Mouse (Mus musculus) liver, embryonic 15.5 days (tissue): ENCODE data around the gene Kctd10. TPM values are rescaled to one million over a fixed set of nuclear protein-coding genes. Genes with fewer than 3 reads are reported as not detected.

Experiments used
- ATAC-seq: fragments of 200-750 bp; cut with Nextera tagmentation; 2 replicates; pipeline ENCODE4 v1.8.0; 2017; ENCODE audit warnings: moderate number of reproducible peaks, mild to moderate bottlenecking, moderate library complexity; ENCODE audit not compliant: insufficient read depth
- H3K27ac ChIP-seq: fragments of 300-500 bp; sonication (generic); replicated peaks from 2 replicates; pipeline ENCODE4 v1.5.1; 2015; ENCODE audit warnings: mild to moderate bottlenecking, inconsistent platforms
- H3K27me3 ChIP-seq: fragments of 300-500 bp; sonication (generic); 2 replicates; pipeline ENCODE4 v1.6.1; 2015; ENCODE audit warnings: mild to moderate bottlenecking, inconsistent platforms
- H3K36me3 ChIP-seq: fragments of 300-500 bp; sonication (generic); replicated peaks from 2 replicates; pipeline ENCODE4 v1.6.1; 2015; ENCODE audit warnings: moderate library complexity, mild to moderate bottlenecking, inconsistent platforms
- H3K4me1 ChIP-seq: fragments of 300-500 bp; sonication (generic); replicated peaks from 2 replicates; pipeline ENCODE4 v1.6.1; 2015; ENCODE audit warnings: inconsistent platforms
- H3K4me2 ChIP-seq: fragments of 300-500 bp; sonication (generic); 2 replicates; pipeline ENCODE4 v1.6.1; 2015; ENCODE audit warnings: moderate library complexity, mild to moderate bottlenecking, inconsistent platforms
- H3K4me3 ChIP-seq: fragments of 300-500 bp; sonication (generic); replicated peaks from 2 replicates; pipeline ENCODE4 v1.5.1; 2015; ENCODE audit warnings: mild to moderate bottlenecking, inconsistent platforms
- H3K9ac ChIP-seq: fragments of 300-500 bp; sonication (generic); 2 replicates; pipeline ENCODE4 v1.6.1; 2015; ENCODE audit warnings: moderate library complexity, mild to moderate bottlenecking, inconsistent platforms
- H3K9me3 ChIP-seq: fragments of 300-500 bp; sonication (generic); replicated peaks from 2 replicates; pipeline ENCODE4 v1.6.1; 2016; ENCODE audit warnings: inconsistent platforms
- WGBS: fragments of 180-500 bp; shearing (Covaris S2); methylation state at CpG from one replicate; pipeline ENCODE4 v1.1.7; 2015; ENCODE audit warnings: mixed read lengths; ENCODE audit not compliant: insufficient replicate concordance; 5-methylcytosine and 5-hydroxymethylcytosine counted together
- polyA plus RNA-seq: library from polyadenylated mRNA; unstranded; fragments of >200 nt; fragmentation: Nextera tagmentation; extraction: Ambion mirVana; gene quantifications from 2 replicates; pipeline ENCODE4 v1.2.1, GENCODE M21; 2015

Gene Kctd10
- polyA plus RNA-seq, 1 experiment from 2014 or later = 21.1 TPM

DNA sequence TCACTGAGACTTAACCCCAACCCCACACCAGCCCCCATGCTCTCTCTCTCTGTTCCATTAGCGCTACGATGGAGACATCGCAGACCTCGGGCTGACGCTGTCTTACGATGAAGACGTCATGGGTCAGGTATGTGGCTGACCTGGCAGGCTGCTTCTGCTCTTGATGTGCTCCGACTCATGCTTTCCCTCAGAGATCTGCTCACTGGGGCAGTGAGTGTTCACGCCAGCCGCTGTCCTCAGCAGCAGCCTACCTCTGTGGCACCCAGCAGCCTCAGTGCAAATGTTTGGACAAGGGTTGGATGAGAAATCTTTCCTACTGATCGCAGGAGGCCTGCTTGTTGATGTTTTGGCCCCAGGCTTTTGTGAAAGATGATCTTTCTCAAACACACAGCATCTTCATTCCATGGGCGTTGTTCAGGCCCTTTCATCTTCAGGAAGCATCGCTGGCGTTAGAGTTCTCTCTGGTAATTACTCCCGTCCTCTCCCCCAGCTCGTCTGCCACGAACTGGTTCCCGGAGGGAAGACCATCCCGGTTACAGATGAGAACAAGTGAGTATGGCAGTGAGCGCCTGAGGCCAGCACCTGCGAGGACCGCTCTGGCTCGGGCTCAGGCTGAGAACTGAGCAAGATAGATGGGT is 32.2 kb upstream of the Kctd10 start:
- H3K4me3 ChIP-seq = no peak overlapping the region
- no peak for ATAC-seq
- H3K4me2 ChIP-seq = no peak overlapping the region
- H3K9me3 ChIP-seq = no peaks in the 10 kb centered on the region
- H3K9ac ChIP-seq = no peak overlapping the region
- H3K27ac ChIP-seq = no peak overlapping the region
- H3K4me1 ChIP-seq = no peaks in the 10 kb centered on the region
- peaks cover 99% of the 10 kb centered on the region for H3K36me3 ChIP-seq
- no peaks in the 10 kb centered on the region for H3K27me3 ChIP-seq
- 81% methylated on average over 23 of the region's 23 CpGs for WGBS

DNA sequence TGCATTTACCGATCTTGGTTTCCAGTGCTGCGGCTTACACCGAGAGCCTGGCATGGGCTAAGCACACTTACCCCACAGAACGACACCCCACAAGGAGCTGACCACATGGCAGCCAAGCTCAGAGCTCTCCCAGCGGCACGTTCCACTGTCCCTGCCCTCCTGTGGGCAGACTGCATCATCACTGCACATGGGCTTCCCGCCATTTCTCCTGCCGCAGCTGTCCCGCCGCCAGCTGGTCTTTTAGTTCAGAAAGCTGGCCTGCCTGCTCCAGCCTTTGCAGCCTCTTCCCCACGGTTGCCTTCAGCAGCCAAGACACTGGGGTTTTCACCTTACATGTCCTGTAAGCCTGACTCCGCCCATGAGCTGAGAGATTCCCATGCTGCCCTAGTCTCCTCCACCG is 30.1 kb upstream of the Kctd10 start:
- Histone ChIP-seq H3K4me3 (no peak overlapping the region), H3K27ac (no peak overlapping the region), H3K4me1 (no peaks in the 10 kb centered on the region), H3K4me2 (no peak overlapping the region), H3K9me3 (no peaks in the 10 kb centered on the region), H3K9ac (no peak overlapping the region), H3K27me3 (no peaks in the 10 kb centered on the region), H3K36me3 (peaks cover 99% of the 10 kb centered on the region)
- 83% methylated on average over 13 of the region's 13 CpGs for WGBS
- ATAC-seq = no peak

DNA sequence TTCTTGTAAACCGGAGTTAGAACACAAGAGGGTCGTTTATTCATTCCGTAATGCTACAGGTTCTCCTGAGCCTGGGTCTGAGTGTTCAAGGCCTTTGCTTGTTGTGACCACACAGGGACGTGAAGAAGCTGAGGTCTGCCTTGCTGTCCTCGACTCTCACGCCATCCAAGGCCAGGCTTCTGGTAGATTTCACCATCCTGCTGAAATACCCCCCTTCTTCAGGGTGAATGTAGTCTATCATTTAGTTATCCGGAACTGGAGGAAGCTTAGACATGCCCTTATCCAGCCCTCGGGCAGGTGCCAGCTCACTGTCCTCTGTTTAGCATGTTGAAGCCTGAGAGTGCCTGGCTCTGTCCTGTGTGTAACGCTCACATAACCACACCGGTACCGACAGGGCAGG is 28.5 kb upstream of the Kctd10 start:
- Histone ChIP-seq H3K27ac (no peak overlapping the region), H3K4me2 (no peak overlapping the region), H3K4me3 (no peak overlapping the region), H3K9ac (no peak overlapping the region), H3K27me3 (no peaks in the 10 kb centered on the region), H3K36me3 (peaks cover 100% of the 10 kb centered on the region), H3K4me1 (no peaks in the 10 kb centered on the region), H3K9me3 (no peaks in the 10 kb centered on the region)
- WGBS = 91% methylated on average over 11 of the region's 11 CpGs
- no peak for ATAC-seq

DNA sequence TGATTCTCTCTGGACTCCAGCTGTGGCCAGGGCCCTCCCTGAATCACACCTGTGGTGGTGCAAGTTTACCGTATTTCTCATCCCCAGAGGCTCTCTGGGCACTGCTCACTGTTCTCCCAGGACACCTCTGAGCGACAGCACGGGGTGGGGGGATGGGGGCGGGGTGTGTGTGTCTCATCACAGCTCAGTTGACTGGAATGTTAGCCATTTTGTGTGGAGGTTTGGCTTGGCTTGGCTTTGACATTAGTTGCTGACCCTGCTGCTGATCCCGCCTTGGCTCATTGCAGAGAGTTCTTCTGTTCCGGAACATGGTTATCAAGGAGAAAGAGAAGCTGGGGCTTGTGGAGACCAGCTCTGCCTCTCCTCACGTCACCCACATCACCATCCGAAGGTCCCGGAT is 27.5 kb upstream of the Kctd10 start:
- Histone ChIP-seq H3K9me3 (no peaks in the 10 kb centered on the region), H3K4me3 (no peak overlapping the region), H3K4me2 (no peak overlapping the region), H3K36me3 (peaks cover 100% of the 10 kb centered on the region), H3K27me3 (no peaks in the 10 kb centered on the region), H3K4me1 (no peaks in the 10 kb centered on the region), H3K9ac (no peak overlapping the region), H3K27ac (no peak overlapping the region)
- ATAC-seq = no peak
- WGBS = 83% methylated on average over 9 of the region's 9 CpGs

DNA sequence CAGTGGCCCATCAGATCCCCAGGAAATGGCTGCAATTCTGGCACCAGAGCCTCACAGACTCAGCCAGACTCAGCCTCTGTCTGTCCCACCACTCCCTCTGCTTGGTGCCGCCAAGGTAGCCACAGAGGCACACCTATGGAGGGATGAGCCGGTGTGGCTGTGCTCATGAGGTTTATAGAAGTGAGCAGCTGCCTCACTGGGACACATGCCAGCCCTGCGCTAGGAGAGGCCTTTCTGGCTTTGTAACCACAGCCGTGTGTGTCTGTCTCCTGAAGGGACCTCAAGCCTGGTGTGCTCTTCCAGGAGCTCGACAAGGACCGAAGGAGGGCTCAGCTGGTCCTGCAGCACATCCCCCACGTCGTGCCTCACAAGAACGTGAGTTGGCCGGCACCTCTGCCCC is 27.0 kb upstream of the Kctd10 start:
- peaks cover 100% of the 10 kb centered on the region for H3K36me3 ChIP-seq
- H3K9ac ChIP-seq = no peak overlapping the region
- H3K4me1 ChIP-seq = no peaks in the 10 kb centered on the region
- H3K9me3 ChIP-seq = no peaks in the 10 kb centered on the region
- no peaks in the 10 kb centered on the region for H3K27me3 ChIP-seq
- no peak overlapping the region for H3K4me2 ChIP-seq
- no peak overlapping the region for H3K27ac ChIP-seq
- no peak for ATAC-seq
- no peak overlapping the region for H3K4me3 ChIP-seq
- 86% methylated on average over 10 of the region's 10 CpGs for WGBS

DNA sequence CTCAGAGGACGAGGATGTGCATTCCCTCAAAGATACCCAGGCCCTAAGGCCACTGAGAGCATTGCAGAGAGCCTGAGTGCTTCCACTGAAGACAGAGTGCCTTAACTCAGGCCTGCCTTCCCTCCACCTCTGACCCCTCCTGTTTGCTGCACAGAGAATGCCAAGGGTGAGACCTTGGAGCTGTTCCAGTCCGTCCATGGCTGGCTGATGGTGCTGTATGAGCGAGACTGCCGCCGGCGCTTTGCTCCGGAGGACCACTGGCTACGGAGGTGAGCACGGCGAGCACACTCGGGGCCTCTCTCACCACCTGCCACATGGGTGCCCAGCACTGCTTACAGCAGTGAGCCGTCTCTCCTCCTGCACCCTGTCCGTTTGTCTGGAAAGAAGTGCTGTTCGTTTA is 26.3 kb upstream of the Kctd10 start:
- ATAC-seq = no peak
- no peak overlapping the region for H3K4me3 ChIP-seq
- H3K27ac ChIP-seq = no peak overlapping the region
- 85% methylated on average over 14 of the region's 14 CpGs for WGBS
- H3K27me3 ChIP-seq = no peaks in the 10 kb centered on the region
- no peaks in the 10 kb centered on the region for H3K4me1 ChIP-seq
- H3K9me3 ChIP-seq = no peaks in the 10 kb centered on the region
- H3K9ac ChIP-seq = no peak overlapping the region
- H3K36me3 ChIP-seq = peaks cover 100% of the 10 kb centered on the region
- H3K4me2 ChIP-seq = no peak overlapping the region

DNA sequence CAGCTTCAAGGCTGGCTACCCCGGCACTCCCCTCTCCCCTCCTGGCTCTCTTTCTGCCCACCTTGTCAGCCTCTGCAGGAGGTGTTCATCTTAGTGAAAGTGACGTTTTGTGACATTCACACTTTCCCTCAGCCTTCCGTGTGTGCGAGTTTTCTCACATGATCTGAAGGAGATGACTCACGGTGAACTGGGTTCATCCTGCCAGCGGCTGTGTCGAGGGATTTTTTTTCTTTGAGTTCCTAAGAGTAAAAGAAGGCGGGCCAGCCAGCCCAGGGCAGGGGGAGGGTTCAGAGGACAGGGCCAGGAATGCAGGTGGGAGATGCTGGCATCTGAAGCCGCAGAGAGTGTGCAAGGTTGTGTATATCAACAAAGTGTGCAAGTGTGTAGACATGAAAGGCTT is 12.9 kb upstream of the Kctd10 start:
- WGBS = 79% methylated on average over 9 of the region's 9 CpGs
- Histone ChIP-seq H3K4me1 (no peaks in the 10 kb centered on the region), H3K4me2 (no peak overlapping the region), H3K9me3 (no peaks in the 10 kb centered on the region), H3K27me3 (no peaks in the 10 kb centered on the region), H3K27ac (no peak overlapping the region), H3K36me3 (peaks cover 68% of the 10 kb centered on the region), H3K9ac (no peak overlapping the region), H3K4me3 (no peak overlapping the region)
- ATAC-seq = no peak

DNA sequence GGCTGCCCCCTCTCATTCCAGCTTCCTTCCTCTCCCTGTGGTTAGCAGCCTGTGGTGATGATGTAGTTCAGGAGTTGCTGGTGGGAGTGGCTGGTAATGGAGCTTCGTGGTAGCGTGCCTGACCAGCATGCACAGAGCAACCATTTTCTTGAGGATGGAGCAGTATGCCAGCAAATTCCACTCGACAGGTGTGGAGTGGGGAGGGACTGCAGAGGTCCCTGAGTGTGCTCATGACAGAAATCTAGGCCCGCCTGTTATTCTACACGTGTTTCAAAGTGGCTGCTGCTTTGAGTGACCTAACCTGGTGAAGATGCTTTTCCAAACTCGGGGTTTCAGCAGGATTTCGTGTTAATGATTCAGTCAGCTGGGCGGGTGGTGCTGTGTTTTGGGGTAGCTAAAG is 4.1 kb upstream of the Kctd10 start:
- H3K36me3 ChIP-seq = peaks cover 56% of the 10 kb centered on the region
- no peak overlapping the region for H3K4me3 ChIP-seq
- no peaks in the 10 kb centered on the region for H3K9me3 ChIP-seq
- H3K9ac ChIP-seq = no peak overlapping the region
- H3K27ac ChIP-seq = no peak overlapping the region
- no peak for ATAC-seq
- 74% methylated on average over 8 of the region's 8 CpGs for WGBS
- H3K4me2 ChIP-seq = no peak overlapping the region
- peaks cover 24% of the 10 kb centered on the region for H3K4me1 ChIP-seq
- H3K27me3 ChIP-seq = no peaks in the 10 kb centered on the region

DNA sequence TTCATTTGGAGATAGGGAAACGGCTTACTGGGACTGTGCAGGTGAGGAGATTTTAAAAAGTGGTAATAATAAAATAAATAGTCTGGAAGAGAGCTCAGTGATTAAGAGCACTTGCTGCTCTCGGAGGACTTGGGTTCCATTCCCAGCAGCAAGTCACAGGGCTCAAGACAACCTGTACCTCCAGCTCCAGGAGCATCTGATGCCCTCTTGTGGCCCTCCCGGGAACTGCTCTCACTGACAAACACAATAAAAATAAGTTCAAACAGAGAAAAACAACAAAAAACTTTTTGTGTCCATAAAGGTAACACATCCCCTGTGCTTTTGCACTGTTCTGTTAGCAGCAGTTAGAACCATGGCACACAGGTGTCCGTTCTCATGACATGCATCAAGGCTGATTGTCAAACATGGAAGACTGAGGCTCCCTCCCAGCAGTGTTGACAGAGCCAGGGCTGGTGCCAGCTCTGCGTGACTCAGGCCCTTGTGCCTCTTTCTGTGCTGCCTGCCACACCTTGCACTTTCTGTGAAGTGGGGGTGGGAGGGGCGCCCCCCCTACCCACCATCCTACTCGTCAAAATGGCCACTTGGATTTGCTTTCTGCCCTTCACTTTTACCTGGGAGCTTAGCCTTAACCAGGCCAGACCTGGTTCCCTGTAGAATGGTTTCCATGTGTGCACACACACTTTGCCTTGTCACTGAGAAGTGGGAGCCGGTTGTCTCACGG is 3.0 kb upstream of the Kctd10 start:
- H3K4me1 ChIP-seq = peaks cover 35% of the 10 kb centered on the region
- no peak overlapping the region for H3K9ac ChIP-seq
- no peaks in the 10 kb centered on the region for H3K27me3 ChIP-seq
- H3K4me2 ChIP-seq = no peak overlapping the region
- WGBS = 65% methylated on average over 9 of the region's 9 CpGs
- no peak overlapping the region for H3K27ac ChIP-seq
- peaks cover 45% of the 10 kb centered on the region for H3K36me3 ChIP-seq
- no peak overlapping the region for H3K4me3 ChIP-seq
- ATAC-seq = no peak
- no peaks in the 10 kb centered on the region for H3K9me3 ChIP-seq

DNA sequence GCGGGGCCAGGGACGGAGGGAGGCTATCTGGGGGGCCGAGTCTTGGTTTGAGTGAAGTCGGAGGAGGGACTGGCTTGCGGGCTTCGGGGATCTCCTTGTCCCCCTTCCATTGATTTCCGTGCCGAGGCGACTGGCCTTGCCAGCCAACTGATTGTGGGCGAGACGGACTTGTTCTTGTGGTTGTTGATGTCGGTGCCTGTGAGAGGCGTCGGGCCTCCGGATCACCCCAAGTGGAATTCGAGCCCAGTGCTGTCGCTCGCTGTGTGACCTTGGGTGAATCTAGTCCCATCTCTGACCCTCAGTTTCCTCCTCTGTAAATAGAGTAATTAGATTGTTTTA is 674 bp upstream of the Kctd10 start:
- Histone ChIP-seq H3K4me1 (peaks cover 53% of the 10 kb centered on the region), H3K9me3 (no peaks in the 10 kb centered on the region), H3K27me3 (no peaks in the 10 kb centered on the region), H3K36me3 (peaks cover 22% of the 10 kb centered on the region), H3K4me3 (peak overlapping the region; percentile 83), H3K9ac (peak overlapping the region; percentile 93), H3K27ac (peak overlapping the region; percentile 90), H3K4me2 (peak overlapping the region; percentile 98)
- WGBS = under 1% methylated on average over 18 of the region's 18 CpGs
- peak; percentile 9; the same call in 1 of the 2 replicates for ATAC-seq

DNA sequence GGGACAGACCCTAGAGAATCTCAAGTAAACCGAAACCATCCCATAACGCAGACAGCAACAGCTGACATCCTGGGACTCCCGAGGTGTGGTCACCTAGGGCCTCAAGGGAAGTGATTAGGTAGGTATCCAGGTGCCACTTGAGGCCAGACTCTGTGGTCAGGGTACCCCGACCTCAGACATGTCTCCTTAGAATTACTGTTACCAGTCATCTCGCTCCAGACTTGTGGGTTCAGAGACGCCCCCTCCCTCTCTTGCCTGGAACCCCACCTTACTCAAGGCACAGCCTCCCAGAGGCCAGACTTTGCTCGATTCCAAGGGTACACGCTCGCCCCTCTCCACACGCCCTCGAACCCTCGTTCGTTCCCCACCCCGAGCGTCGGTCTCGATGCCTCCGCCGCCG is 545 bp downstream of the Kctd10 start:
- Histone ChIP-seq H3K27me3 (no peaks in the 10 kb centered on the region), H3K36me3 (peaks cover 9% of the 10 kb centered on the region), H3K4me2 (peak overlapping the region; percentile 98), H3K4me3 (peak overlapping the region; percentile 83), H3K9ac (peak overlapping the region; percentile 93), H3K9me3 (no peaks in the 10 kb centered on the region), H3K27ac (peak overlapping the region; percentile 90), H3K4me1 (peaks cover 65% of the 10 kb centered on the region)
- 1% methylated on average over 20 of the region's 20 CpGs for WGBS
- ATAC-seq = peak; percentile 3; the same call in 1 of the 2 replicates
